Mouse (Mus musculus) cerebellum, adult 2 months (tissue): ENCODE results near the gene Cacnb1.

ENCODE experiments used
- CTCF ChIP-seq: fragments of 200-500 bp; IDR thresholded peaks from 2 replicates; pipeline ENCODE4 v1.5.1; 2011; ENCODE audit warnings: low read depth, mild to moderate bottlenecking, control low read depth, low read length, moderate library complexity, borderline replicate concordance; ENCODE audit not compliant: insufficient read depth
- POLR2A ChIP-seq: fragments of 200-500 bp; IDR thresholded peaks from 2 replicates; pipeline ENCODE4 v1.6.1; 2011; ENCODE audit warnings: low read length, control low read depth, borderline replicate concordance; ENCODE audit not compliant: insufficient read depth

GRCm38 (mm10) chr11:97998898-97999608, 23.8 kb downstream of the Cacnb1 start:
- TF ChIP-seq CTCF = no peak
- TF ChIP-seq POLR2A = no peak
